Comparison of ENCODE assay signal across 8 mouse cellular contexts in the genomic region with DNA sequence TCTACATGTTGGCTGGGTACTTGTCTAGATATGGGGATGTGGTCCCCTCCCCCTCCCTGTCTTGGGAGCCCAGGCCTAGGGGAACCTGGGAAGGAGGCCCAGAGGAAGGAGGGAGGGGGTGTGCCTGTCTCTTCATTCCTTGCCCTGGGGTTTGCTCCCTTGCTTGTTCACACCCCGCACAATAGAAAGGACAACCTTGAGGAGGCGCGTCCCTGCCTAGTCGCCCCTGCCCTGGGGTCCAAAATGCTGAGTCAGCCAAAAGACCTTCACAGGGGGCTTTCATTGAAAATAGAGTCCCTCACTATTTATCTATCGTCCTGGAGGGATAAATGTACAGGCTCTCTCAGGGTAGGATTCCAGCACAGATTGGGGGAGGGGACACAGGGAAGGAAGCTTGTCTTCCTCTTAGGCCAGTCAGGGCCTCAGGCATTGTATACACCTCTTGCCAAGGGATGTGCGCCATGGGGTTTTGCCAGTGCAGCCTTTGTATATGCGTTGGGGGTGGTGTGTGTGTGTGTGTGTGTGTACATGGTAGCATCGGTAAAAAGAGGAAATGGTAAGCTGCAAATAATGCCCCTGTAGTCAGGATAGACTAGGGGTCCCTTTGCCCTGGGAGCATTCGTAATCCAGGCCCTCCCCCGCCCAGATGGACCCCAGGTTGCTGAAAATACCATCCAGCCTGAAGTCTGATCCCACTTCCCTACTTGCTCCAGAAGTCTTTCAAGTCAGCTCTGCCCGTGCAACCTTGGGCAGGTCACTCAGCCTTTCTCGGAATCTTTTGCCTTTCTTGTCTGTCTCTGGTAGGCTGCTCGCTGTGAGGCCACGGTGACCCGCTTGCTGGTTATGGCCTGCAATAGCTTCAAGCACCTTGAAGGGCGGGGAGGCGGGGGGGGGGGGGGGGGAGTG. TPM values are rescaled to one million over a fixed set of nuclear protein-coding genes. Genes with fewer than 3 reads are reported as not detected.
DNase-seq lines count a peak whose midpoint lies in the region; ATAC-seq and TF ChIP-seq lines count a peak whose summit lies in the region.

No protein-coding gene starts in this region.

- no peak for ATAC-seq in hindbrain, embryonic 16.5 days
- ATAC-seq in midbrain, embryonic 11.5 days (ENCODE audit: low FRiP score), result 0 out of 2 replicates have a peak, but pooled peaks have one; percentile 29
- no peak for ATAC-seq in cerebellum, adult (ENCODE audit: insufficient number of reproducible peaks, low FRiP score, low TSS enrichment)

- H3K9me3 ChIP-seq in embryonic facial prominence, embryonic 10.5 days, result no peaks in the 10 kb centered on the region
- no peaks in the 10 kb centered on the region for H3K9me3 ChIP-seq in hindbrain, embryonic 16.5 days (ENCODE audit: control insufficient read depth, low read length)
- H3K9me3 ChIP-seq in midbrain, embryonic 11.5 days (ENCODE audit: control insufficient read depth, low read length), result no peaks in the 10 kb centered on the region

- no peak for TF ChIP-seq CTCF in layer of hippocampus, adult 2 months (conservative IDR thresholded peaks at IDR 0.05)

- 13% methylated on average over 17 of the region's 17 CpGs for WGBS in embryonic facial prominence, embryonic 10.5 days
- WGBS in hindbrain, embryonic 16.5 days, result 13% methylated on average over 15 of the region's 17 CpGs
- 17% methylated on average over 16 of the region's 17 CpGs for WGBS in midbrain, embryonic 11.5 days

- peaks cover 72% of the 10 kb centered on the region for H3K4me1 ChIP-seq in embryonic facial prominence, embryonic 10.5 days
- H3K4me1 ChIP-seq in hindbrain, embryonic 16.5 days (ENCODE audit: control insufficient read depth, insufficient read depth, low read depth, low read length), result peaks cover 47% of the 10 kb centered on the region
- peaks cover 37% of the 10 kb centered on the region for H3K4me1 ChIP-seq in midbrain, embryonic 11.5 days (ENCODE audit: control insufficient read depth, insufficient read depth, low read length)

- H3K36me3 ChIP-seq in embryonic facial prominence, embryonic 10.5 days (replicated peaks), result peaks cover 59% of the 10 kb centered on the region
- no peaks in the 10 kb centered on the region for H3K36me3 ChIP-seq in hindbrain, embryonic 16.5 days (ENCODE audit: control insufficient read depth, insufficient read depth, low read length)
- H3K36me3 ChIP-seq in midbrain, embryonic 11.5 days (ENCODE audit: control insufficient read depth, insufficient read depth, low read length), result no peaks in the 10 kb centered on the region

- no peaks in the 10 kb centered on the region for H3K27me3 ChIP-seq in embryonic facial prominence, embryonic 10.5 days (replicated peaks; ENCODE audit: low read depth, poor library complexity, severe bottlenecking)
- no peaks in the 10 kb centered on the region for H3K27me3 ChIP-seq in hindbrain, embryonic 16.5 days (replicated peaks; ENCODE audit: control insufficient read depth, insufficient read depth, low read length)
- no peaks in the 10 kb centered on the region for H3K27me3 ChIP-seq in midbrain, embryonic 11.5 days (ENCODE audit: control insufficient read depth, insufficient read depth, low read length)

- DNase-seq in layer of hippocampus, adult 2 months (ENCODE audit: low spot score in 2 of 2), result no peak
- no peak for DNase-seq in layer of hippocampus, postnatal 36 days
- DNase-seq in embryonic facial prominence, embryonic 10.5 days (ENCODE audit: low spot score), result peak; percentile 38
- no peak for DNase-seq in midbrain, embryonic 11.5 days (ENCODE audit: low spot score, missing footprints)
- no peak for DNase-seq in layer of hippocampus, postnatal 25 days (ENCODE audit: extremely low spot score in 1 of 2, low spot score in 1 of 2)
- no peak for DNase-seq in spleen, postnatal 10 days (ENCODE audit: low spot score in 2 of 2)

- H3K4me3 ChIP-seq in layer of hippocampus, adult 2 months, result no peak overlapping the region; the same call in 1 of the 2 replicates
- peak overlapping the region; percentile 42 for H3K4me3 ChIP-seq in embryonic facial prominence, embryonic 10.5 days
- no peak overlapping the region for H3K4me3 ChIP-seq in hindbrain, embryonic 16.5 days (ENCODE audit: low read length)
- H3K4me3 ChIP-seq in midbrain, embryonic 11.5 days (ENCODE audit: low read depth, low read length), result no peak overlapping the region

- peak overlapping the region; percentile 14; the same call in 1 of the 2 replicates for H3K4me2 ChIP-seq in hindbrain, embryonic 16.5 days (ENCODE audit: low read length)
- no peak overlapping the region; the same call in 1 of the 2 replicates for H3K4me2 ChIP-seq in midbrain, embryonic 11.5 days

- peak overlapping the region; percentile 67; the same call in 1 of the 2 replicates for H3K27ac ChIP-seq in layer of hippocampus, adult 2 months
- H3K27ac ChIP-seq in embryonic facial prominence, embryonic 10.5 days (replicated peaks), result peak overlapping the region; percentile 82
- peak overlapping the region; percentile 61 for H3K27ac ChIP-seq in hindbrain, embryonic 16.5 days (ENCODE audit: low read depth, low read length)
- peak overlapping the region; percentile 57; the same call in 1 of the 2 replicates for H3K27ac ChIP-seq in midbrain, embryonic 11.5 days (ENCODE audit: low read depth, low read length)

- H3K9ac ChIP-seq in hindbrain, embryonic 16.5 days (ENCODE audit: low read depth, low read length), result peak overlapping the region; percentile 27
- H3K9ac ChIP-seq in midbrain, embryonic 11.5 days (ENCODE audit: low read length), result peak overlapping the region; percentile 30; the same call in 1 of the 2 replicates

RNA-seq across cellular contexts. Expression of gene Rara, which starts 27.4 kb away (rescaled TPM):
- total RNA-seq in layer of hippocampus, adult 2 months (2021), result 10 to 100 TPM; 15.4 to 19.0 TPM
- 10 to 100 TPM; 18.5 to 18.7 TPM for total RNA-seq in layer of hippocampus, postnatal 36 days (2021)
- 34.0 and 35.6 TPM in 2 replicates for polyA plus RNA-seq in embryonic facial prominence, embryonic 10.5 days (2016; fragmentation: Nextera tagmentation; extraction: Ambion mirVana)
- 12.1 and 16.7 TPM in 2 replicates for polyA plus RNA-seq in hindbrain, embryonic 16.5 days (2015; fragmentation: Nextera tagmentation; extraction: Ambion mirVana)
- 13.2 and 14.8 TPM in 2 replicates for polyA plus RNA-seq in midbrain, embryonic 11.5 days (2014; fragmentation: Nextera tagmentation; extraction: Ambion mirVana)
- total RNA-seq in layer of hippocampus, postnatal 25 days (2021), result 10 to 100 TPM; 17.0 to 17.7 TPM

RNA-seq across cellular contexts. Expression of gene Gjd3, which starts 27.8 kb away (rescaled TPM):
- total RNA-seq in layer of hippocampus, adult 2 months (2021), result 1 to 10 TPM; 1.3 to 2.0 TPM
- total RNA-seq in layer of hippocampus, postnatal 36 days (2021), result 1 to 10 TPM in 1 of 2 experiments, under 1 TPM in 1; 0.96 to 1.1 TPM
- polyA plus RNA-seq in embryonic facial prominence, embryonic 10.5 days (2016; fragmentation: Nextera tagmentation; extraction: Ambion mirVana), result 0.25 TPM in 1 of 2 replicates, not detected in the other
- 2.0 and 3.0 TPM in 2 replicates for polyA plus RNA-seq in hindbrain, embryonic 16.5 days (2015; fragmentation: Nextera tagmentation; extraction: Ambion mirVana)
- polyA plus RNA-seq in midbrain, embryonic 11.5 days (2014; fragmentation: Nextera tagmentation; extraction: Ambion mirVana), result not detected in 2 replicates
- 1 to 10 TPM; 1.5 to 2.3 TPM for total RNA-seq in layer of hippocampus, postnatal 25 days (2021)

RNA-seq across cellular contexts. Expression of gene Cdc6, which starts 47.5 kb away (rescaled TPM):
- total RNA-seq in layer of hippocampus, adult 2 months (2021), result under 1 TPM; 0.52 to 0.64 TPM
- total RNA-seq in layer of hippocampus, postnatal 36 days (2021), result under 1 TPM; 0.50 to 0.88 TPM
- 65.1 and 69.1 TPM in 2 replicates for polyA plus RNA-seq in embryonic facial prominence, embryonic 10.5 days (2016; fragmentation: Nextera tagmentation; extraction: Ambion mirVana)
- polyA plus RNA-seq in hindbrain, embryonic 16.5 days (2015; fragmentation: Nextera tagmentation; extraction: Ambion mirVana), result 4.6 and 6.3 TPM in 2 replicates
- polyA plus RNA-seq in midbrain, embryonic 11.5 days (2014; fragmentation: Nextera tagmentation; extraction: Ambion mirVana), result 44.3 and 45.0 TPM in 2 replicates
- total RNA-seq in layer of hippocampus, postnatal 25 days (2021), result under 1 TPM; 0.54 to 0.94 TPM
